Mouse (Mus musculus): ENCODE measurements around the gene Atp8b4. TPM values are rescaled to one million over a fixed set of nuclear protein-coding genes. Genes with fewer than 3 reads are reported as not detected.
A peak's percentile ranks its signal among the peaks of the same experiment; 100 is the strongest.
"Not testable (repeated sequence)": the region's sequence is repeated elsewhere in the genome, so short reads cannot be mapped to it uniquely, and the experiment has no call there.

Gene Atp8b4
- polyA plus RNA-seq, 1 experiment from 2014 or later, result 0.09 TPM

DNA sequence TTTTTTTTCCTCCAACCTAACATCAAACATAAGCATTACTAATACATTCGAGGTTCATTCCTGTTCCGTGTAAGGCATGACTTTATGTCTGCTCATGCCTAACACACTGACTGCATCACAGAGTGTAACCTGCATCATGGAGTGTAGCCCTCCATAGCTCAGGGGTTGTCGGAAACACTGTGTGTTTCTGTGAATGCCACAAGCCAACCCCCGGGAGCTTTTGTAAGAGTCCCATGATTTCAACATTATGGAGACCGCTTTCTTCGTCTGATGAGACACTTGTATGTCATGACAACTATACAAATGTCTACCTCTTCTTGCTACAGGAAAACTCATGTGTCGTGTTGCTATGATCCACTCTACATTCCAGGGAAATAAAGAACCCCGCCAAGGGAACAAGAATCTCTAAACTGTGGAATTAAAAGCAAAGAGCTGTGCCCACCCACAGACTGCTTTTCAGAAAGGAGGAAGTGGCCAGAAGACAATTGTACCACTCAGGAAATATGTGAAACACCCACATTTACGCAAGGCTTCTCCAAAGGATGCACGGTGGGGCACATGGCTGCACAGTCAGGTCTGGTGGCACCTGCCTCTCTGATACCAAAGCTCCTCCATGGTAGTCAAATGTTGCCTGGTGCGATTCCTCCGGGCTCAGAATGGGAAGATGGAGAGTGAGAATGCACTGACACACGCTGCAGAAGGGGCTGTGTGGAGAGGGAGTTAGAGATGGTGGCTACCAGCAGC is 33.9 kb downstream of the Atp8b4 start:
- H3K9me3 ChIP-seq (ENCODE audit: control insufficient read depth, low read length), result no peaks in the 10 kb centered on the region
- no peak overlapping the region for H3K4me3 ChIP-seq (ENCODE audit: low read depth, low read length)
- no peak for DNase-seq (ENCODE audit: low spot score)
- no peak overlapping the region for H3K9ac ChIP-seq (ENCODE audit: low read length)
- H3K36me3 ChIP-seq (ENCODE audit: control insufficient read depth, insufficient read depth, low read length), result no peaks in the 10 kb centered on the region
- 85% methylated on average over 13 of the region's 13 CpGs for WGBS
- H3K27me3 ChIP-seq (ENCODE audit: control insufficient read depth, insufficient read depth, low read length), result no peaks in the 10 kb centered on the region
- H3K4me2 ChIP-seq (ENCODE audit: low read depth), result no peak overlapping the region
- no peak for ATAC-seq (ENCODE audit: insufficient read depth, low FRiP score, low TSS enrichment)
- no peak overlapping the region for H3K27ac ChIP-seq (ENCODE audit: low read depth, low read length)
- no peaks in the 10 kb centered on the region for H3K4me1 ChIP-seq (ENCODE audit: control insufficient read depth, insufficient read depth, low read length)

DNA sequence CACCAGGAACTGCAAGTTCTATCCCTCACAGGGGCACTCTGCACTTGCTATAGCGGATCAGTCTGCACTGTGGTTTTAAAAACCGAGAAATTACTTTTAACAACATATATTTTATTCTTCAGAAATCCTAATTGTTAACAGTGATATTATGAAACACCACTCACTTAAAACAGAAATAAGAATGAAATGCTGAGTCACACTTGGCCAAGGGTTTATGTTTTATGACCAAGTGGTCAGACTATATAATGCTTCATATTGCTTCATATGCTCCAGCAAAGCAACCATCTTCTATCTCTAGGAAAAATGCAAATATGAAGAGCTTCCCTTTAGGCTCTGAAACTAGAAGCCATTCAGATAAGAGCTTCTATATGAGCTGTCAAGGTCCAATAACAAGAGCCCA is 41.8 kb downstream of the Atp8b4 start:
- no peaks in the 10 kb centered on the region for H3K4me1 ChIP-seq (ENCODE audit: control insufficient read depth, insufficient read depth, low read length)
- H3K27me3 ChIP-seq (ENCODE audit: control insufficient read depth, insufficient read depth, low read length), result no peaks in the 10 kb centered on the region
- 88% methylated on average over 2 of the region's 2 CpGs for WGBS
- DNase-seq (ENCODE audit: low spot score) (no peak), ATAC-seq (ENCODE audit: insufficient read depth, low FRiP score, low TSS enrichment) (no peak)
- no peak overlapping the region for H3K27ac ChIP-seq (ENCODE audit: low read depth, low read length)
- no peak overlapping the region for H3K4me2 ChIP-seq (ENCODE audit: low read depth)
- H3K9me3 ChIP-seq (ENCODE audit: control insufficient read depth, low read length), result no peaks in the 10 kb centered on the region
- no peak overlapping the region for H3K9ac ChIP-seq (ENCODE audit: low read length)
- H3K4me3 ChIP-seq (ENCODE audit: low read depth, low read length), result no peak overlapping the region
- no peaks in the 10 kb centered on the region for H3K36me3 ChIP-seq (ENCODE audit: control insufficient read depth, insufficient read depth, low read length)

DNA sequence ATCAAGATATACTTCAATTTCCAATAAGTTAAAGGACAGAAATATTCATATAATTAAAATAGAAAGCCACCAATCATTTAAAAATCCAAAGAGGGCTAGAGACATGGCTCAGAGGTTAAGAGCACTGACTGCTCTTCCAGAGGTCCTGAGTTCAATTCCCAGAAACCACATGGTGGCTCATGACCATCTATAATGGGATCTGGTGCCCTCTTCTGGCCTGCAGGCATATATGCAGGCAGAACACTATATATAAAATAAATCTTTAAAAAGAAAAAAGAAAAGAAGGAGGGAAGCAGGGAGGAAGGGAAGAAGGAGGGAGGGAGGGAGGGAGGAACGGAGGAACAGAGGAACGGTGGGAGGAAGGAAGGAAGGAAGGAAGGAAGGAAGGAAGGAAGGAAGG is 42.7 kb downstream of the Atp8b4 start:
- not testable (repeated sequence) for H3K27me3 ChIP-seq (ENCODE audit: control insufficient read depth, insufficient read depth, low read length); ATAC-seq (ENCODE audit: insufficient read depth, low FRiP score, low TSS enrichment); H3K9me3 ChIP-seq (ENCODE audit: control insufficient read depth, low read length); H3K4me2 ChIP-seq (ENCODE audit: low read depth); H3K4me3 ChIP-seq (ENCODE audit: low read depth, low read length); DNase-seq (ENCODE audit: low spot score); H3K36me3 ChIP-seq (ENCODE audit: control insufficient read depth, insufficient read depth, low read length); H3K9ac ChIP-seq (ENCODE audit: low read length); H3K4me1 ChIP-seq (ENCODE audit: control insufficient read depth, insufficient read depth, low read length); H3K27ac ChIP-seq (ENCODE audit: low read depth, low read length)
- 51% methylated on average over 2 of the region's 2 CpGs for WGBS

DNA sequence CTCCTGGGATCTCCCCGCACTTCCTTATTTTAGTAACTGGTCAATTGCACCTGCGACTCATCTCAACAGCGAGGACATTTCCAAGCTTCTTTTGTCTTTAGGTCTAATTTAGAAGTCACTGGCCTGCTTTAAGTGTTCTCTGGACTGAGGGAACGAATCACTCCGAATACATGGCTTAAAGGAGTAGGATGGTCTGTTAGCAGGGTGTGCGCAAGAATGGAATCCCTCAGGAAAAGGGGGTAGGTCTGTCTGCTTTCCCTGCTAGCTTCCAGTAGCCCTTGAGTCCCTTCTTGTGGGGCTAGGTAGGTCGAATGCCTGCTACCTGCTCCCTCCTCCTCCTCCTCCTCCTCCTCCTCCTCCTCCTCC is 49.6 kb downstream of the Atp8b4 start:
- DNase-seq (ENCODE audit: low spot score) (no peak), ATAC-seq (ENCODE audit: insufficient read depth, low FRiP score, low TSS enrichment) (no peak)
- no peak overlapping the region for H3K27ac ChIP-seq (ENCODE audit: low read depth, low read length)
- H3K27me3 ChIP-seq (ENCODE audit: control insufficient read depth, insufficient read depth, low read length), result no peaks in the 10 kb centered on the region
- H3K4me2 ChIP-seq (ENCODE audit: low read depth), result no peak overlapping the region
- 84% methylated on average over 7 of the region's 7 CpGs for WGBS
- H3K36me3 ChIP-seq (ENCODE audit: control insufficient read depth, insufficient read depth, low read length), result no peaks in the 10 kb centered on the region
- H3K9me3 ChIP-seq (ENCODE audit: control insufficient read depth, low read length), result no peaks in the 10 kb centered on the region
- no peak overlapping the region for H3K4me3 ChIP-seq (ENCODE audit: low read depth, low read length)
- no peaks in the 10 kb centered on the region for H3K4me1 ChIP-seq (ENCODE audit: control insufficient read depth, insufficient read depth, low read length)
- H3K9ac ChIP-seq (ENCODE audit: low read length), result no peak overlapping the region

DNA sequence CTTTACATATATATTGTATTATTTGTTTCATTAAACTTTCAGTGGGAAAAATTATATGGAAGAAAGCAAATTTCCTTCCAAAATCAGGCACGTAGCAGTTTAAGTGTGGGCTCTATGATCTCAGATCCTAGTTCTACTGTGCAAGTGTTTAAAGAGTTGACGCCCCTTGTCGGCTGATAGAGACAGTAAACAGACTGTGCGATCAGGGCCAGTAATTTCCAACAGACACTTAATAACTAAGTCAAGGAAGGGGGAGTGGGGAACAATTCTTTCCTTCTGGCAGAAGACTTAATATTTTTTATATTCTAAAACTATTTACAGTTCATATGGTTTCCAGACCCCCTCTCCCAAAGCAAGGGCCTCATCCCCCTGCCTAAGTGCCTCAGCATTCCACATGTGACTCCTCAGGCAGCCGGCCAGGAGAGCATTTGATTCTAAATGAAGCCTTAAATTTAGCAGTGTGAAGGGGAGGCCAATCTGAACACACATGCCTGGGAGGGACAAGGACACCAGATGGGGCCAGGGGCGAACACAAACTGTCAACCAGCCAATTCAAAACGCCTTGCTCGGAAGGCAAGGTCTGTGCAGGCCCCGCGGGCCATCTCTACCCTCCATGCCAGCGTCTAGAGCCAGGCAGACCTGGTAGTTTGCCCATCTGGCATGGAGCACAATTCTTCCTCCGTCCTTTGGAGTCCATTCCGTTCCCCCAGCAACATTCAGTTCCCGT is 50.1 kb downstream of the Atp8b4 start:
- H3K4me3 ChIP-seq (ENCODE audit: low read depth, low read length), result no peak overlapping the region
- no peak overlapping the region for H3K27ac ChIP-seq (ENCODE audit: low read depth, low read length)
- no peaks in the 10 kb centered on the region for H3K27me3 ChIP-seq (ENCODE audit: control insufficient read depth, insufficient read depth, low read length)
- WGBS, result 74% methylated on average over 14 of the region's 14 CpGs
- no peaks in the 10 kb centered on the region for H3K4me1 ChIP-seq (ENCODE audit: control insufficient read depth, insufficient read depth, low read length)
- H3K4me2 ChIP-seq (ENCODE audit: low read depth), result no peak overlapping the region
- H3K9ac ChIP-seq (ENCODE audit: low read length), result no peak overlapping the region
- peak; percentile 35; the same call in 1 of the 2 replicates for ATAC-seq (ENCODE audit: insufficient read depth, low FRiP score, low TSS enrichment)
- H3K9me3 ChIP-seq (ENCODE audit: control insufficient read depth, low read length), result no peaks in the 10 kb centered on the region
- H3K36me3 ChIP-seq (ENCODE audit: control insufficient read depth, insufficient read depth, low read length), result no peaks in the 10 kb centered on the region
- peak; percentile 29 for DNase-seq (ENCODE audit: low spot score)

DNA sequence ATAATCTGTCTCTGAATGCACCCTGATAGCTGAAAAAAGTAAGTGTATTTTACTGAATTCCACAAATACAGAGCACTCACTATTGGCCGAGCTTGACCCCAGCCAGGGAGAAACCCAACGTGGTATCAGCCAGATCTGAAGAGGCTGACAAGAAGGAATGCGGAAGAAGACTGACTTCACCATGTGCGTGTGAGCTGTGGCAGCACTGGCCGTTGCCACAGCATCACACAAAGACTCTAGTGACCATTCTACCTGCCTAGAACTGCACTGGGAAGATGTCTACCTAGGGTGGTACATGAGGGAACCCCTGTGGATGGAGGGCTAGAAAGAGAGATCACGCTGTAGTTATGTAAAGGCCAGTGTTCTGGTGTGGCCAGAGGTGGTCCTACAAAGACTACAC is 55.4 kb downstream of the Atp8b4 start:
- Histone ChIP-seq H3K36me3 (ENCODE audit: control insufficient read depth, insufficient read depth, low read length) (no peaks in the 10 kb centered on the region), H3K4me3 (ENCODE audit: low read depth, low read length) (no peak overlapping the region), H3K9ac (ENCODE audit: low read length) (no peak overlapping the region), H3K27me3 (ENCODE audit: control insufficient read depth, insufficient read depth, low read length) (no peaks in the 10 kb centered on the region), H3K9me3 (ENCODE audit: control insufficient read depth, low read length) (no peaks in the 10 kb centered on the region), H3K4me1 (ENCODE audit: control insufficient read depth, insufficient read depth, low read length) (no peaks in the 10 kb centered on the region), H3K27ac (ENCODE audit: low read depth, low read length) (no peak overlapping the region), H3K4me2 (ENCODE audit: low read depth) (no peak overlapping the region)
- ATAC-seq (ENCODE audit: insufficient read depth, low FRiP score, low TSS enrichment) (no peak), DNase-seq (ENCODE audit: low spot score) (no peak)
- 85% methylated on average over 6 of the region's 6 CpGs for WGBS

DNA sequence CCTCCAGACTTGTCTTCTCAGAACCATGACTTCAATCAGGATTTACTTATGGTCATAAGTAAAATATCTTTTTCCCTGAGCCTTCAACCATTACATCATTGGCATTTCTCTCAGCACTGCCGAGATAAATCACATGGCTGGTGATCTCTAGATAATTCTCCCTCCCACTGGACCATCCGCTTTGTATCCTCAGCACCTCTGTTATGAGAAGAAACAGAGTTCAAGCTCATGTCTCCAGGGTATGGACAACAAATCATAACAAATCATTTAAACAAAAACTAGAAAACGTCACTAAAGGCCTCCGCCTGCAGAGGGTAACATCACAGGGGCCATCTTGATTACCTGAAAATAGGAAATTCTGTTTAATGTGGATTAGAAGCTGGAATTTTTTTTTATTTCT is 58.9 kb downstream of the Atp8b4 start:
- DNase-seq (ENCODE audit: low spot score) (no peak), ATAC-seq (ENCODE audit: insufficient read depth, low FRiP score, low TSS enrichment) (no peak)
- Histone ChIP-seq H3K9me3 (ENCODE audit: control insufficient read depth, low read length) (no peaks in the 10 kb centered on the region), H3K36me3 (ENCODE audit: control insufficient read depth, insufficient read depth, low read length) (no peaks in the 10 kb centered on the region), H3K27ac (ENCODE audit: low read depth, low read length) (no peak overlapping the region), H3K4me2 (ENCODE audit: low read depth) (no peak overlapping the region), H3K4me3 (ENCODE audit: low read depth, low read length) (no peak overlapping the region), H3K27me3 (ENCODE audit: control insufficient read depth, insufficient read depth, low read length) (no peaks in the 10 kb centered on the region), H3K4me1 (ENCODE audit: control insufficient read depth, insufficient read depth, low read length) (no peaks in the 10 kb centered on the region), H3K9ac (ENCODE audit: low read length) (no peak overlapping the region)
- 67% methylated on average over 4 of the region's 4 CpGs for WGBS

DNA sequence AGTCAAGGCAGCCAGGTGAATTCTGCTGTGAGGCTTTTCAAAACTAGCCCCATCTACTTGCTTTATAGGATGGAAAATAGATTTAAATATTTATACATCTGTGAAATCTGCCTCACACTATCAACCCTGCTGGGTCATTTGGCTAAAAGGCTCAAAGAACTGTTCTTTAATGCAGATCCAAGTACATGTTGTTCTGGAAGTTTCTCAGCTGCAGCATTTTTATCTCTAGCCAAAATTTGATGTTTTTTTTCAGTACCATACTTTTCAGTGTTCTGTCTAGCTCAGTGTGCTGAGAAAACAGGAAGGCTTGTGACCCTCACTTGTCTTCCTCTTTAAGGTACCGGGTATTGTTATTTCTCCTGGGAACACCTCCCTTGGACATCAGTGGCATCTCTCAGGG is 65.8 kb downstream of the Atp8b4 start:
- Histone ChIP-seq H3K27ac (ENCODE audit: low read depth, low read length) (no peak overlapping the region), H3K9me3 (ENCODE audit: control insufficient read depth, low read length) (no peaks in the 10 kb centered on the region), H3K4me3 (ENCODE audit: low read depth, low read length) (no peak overlapping the region), H3K36me3 (ENCODE audit: control insufficient read depth, insufficient read depth, low read length) (no peaks in the 10 kb centered on the region), H3K4me2 (ENCODE audit: low read depth) (no peak overlapping the region), H3K4me1 (ENCODE audit: control insufficient read depth, insufficient read depth, low read length) (no peaks in the 10 kb centered on the region), H3K27me3 (ENCODE audit: control insufficient read depth, insufficient read depth, low read length) (no peaks in the 10 kb centered on the region), H3K9ac (ENCODE audit: low read length) (no peak overlapping the region)
- 86% methylated on average over 1 of the region's 1 CpGs for WGBS
- DNase-seq (ENCODE audit: low spot score) (no peak), ATAC-seq (ENCODE audit: insufficient read depth, low FRiP score, low TSS enrichment) (no peak)

DNA sequence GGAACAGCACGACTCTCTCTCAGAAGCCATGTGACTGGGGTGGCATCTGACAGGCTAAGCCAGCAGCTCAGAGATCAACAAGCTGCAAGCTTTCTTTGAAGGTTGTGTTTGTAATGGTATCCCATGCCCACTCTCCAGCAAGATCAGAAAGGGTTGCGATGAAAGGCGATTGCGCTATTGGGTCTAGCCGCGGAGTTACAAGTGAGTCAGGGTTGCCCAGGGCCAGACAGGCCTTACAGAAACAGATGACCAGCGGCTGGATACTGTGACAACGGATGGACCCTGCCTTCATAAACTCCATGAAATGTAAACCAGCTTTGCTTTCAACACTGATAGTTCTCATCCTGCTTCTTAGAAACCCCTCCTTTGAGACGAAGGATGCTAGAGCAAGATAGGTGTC is 66.2 kb downstream of the Atp8b4 start:
- Histone ChIP-seq H3K9me3 (ENCODE audit: control insufficient read depth, low read length) (no peaks in the 10 kb centered on the region), H3K27ac (ENCODE audit: low read depth, low read length) (no peak overlapping the region), H3K4me2 (ENCODE audit: low read depth) (no peak overlapping the region), H3K4me1 (ENCODE audit: control insufficient read depth, insufficient read depth, low read length) (no peaks in the 10 kb centered on the region), H3K36me3 (ENCODE audit: control insufficient read depth, insufficient read depth, low read length) (no peaks in the 10 kb centered on the region), H3K27me3 (ENCODE audit: control insufficient read depth, insufficient read depth, low read length) (no peaks in the 10 kb centered on the region), H3K4me3 (ENCODE audit: low read depth, low read length) (no peak overlapping the region), H3K9ac (ENCODE audit: low read length) (no peak overlapping the region)
- DNase-seq (ENCODE audit: low spot score), result no peak
- ATAC-seq (ENCODE audit: insufficient read depth, low FRiP score, low TSS enrichment), result no peak
- WGBS, result 89% methylated on average over 9 of the region's 9 CpGs
